In genomic region chr6:124813933-124814332, GRCm38 (mm10) we compare ENCODE assay signal across 7 mouse cellular contexts. TPM values are rescaled to one million over a fixed set of nuclear protein-coding genes. Genes with fewer than 3 reads are reported as not detected.
DNase-seq lines count a peak whose midpoint lies in the region; ATAC-seq and TF ChIP-seq lines count a peak whose summit lies in the region.

Tpi1 (minus strand) TSS chr6:124814296.

- H3K27ac ChIP-seq in embryonic facial prominence, embryonic 13.5 days = peak within 1 kb of the TSS; percentile 92
- H3K27ac ChIP-seq in heart, adult 2 months = peak within 1 kb of the TSS; percentile 92
- H3K27ac ChIP-seq in limb, embryonic 13.5 days = peak within 1 kb of the TSS; percentile 92
- peak within 1 kb of the TSS; percentile 86 for H3K27ac ChIP-seq in midbrain, embryonic 16.5 days (ENCODE audit: low read length)

- TF ChIP-seq CTCF in heart, adult 2 months (IDR thresholded peaks at IDR 0.05) = no peak

- no peaks in the 10 kb centered on the region for H3K9me3 ChIP-seq in embryonic facial prominence, embryonic 13.5 days
- no peaks in the 10 kb centered on the region for H3K9me3 ChIP-seq in limb, embryonic 13.5 days
- H3K9me3 ChIP-seq in midbrain, embryonic 16.5 days (replicated peaks; ENCODE audit: control insufficient read depth, low read length, poor library complexity, severe bottlenecking) = no peaks in the 10 kb centered on the region

- peak; percentile 91 for DNase-seq in adrenal gland, postnatal 25 days
- DNase-seq in heart, adult 2 months = peak; percentile 92 to 93
- DNase-seq in kidney, adult 8-10 months = peak; percentile 92 to 93
- peak; percentile 78 to 89 for DNase-seq in spleen, postnatal 10 days (ENCODE audit: low spot score in 2 of 2)

- intact Hi-C loops in heart, adult 2 months (cut with DNase I) = no loop called here

- no peaks in the 10 kb centered on the region for H3K79me2 ChIP-seq in heart, adult 2 months (replicated peaks; ENCODE audit: control insufficient read depth, insufficient read depth, low read length)

- H3K4me2 ChIP-seq in embryonic facial prominence, embryonic 13.5 days = peak within 1 kb of the TSS; percentile 92
- peak within 1 kb of the TSS; percentile 95 for H3K4me2 ChIP-seq in limb, embryonic 13.5 days (replicated peaks)
- H3K4me2 ChIP-seq in midbrain, embryonic 16.5 days (ENCODE audit: low read length) = peak within 1 kb of the TSS; percentile 69

- peak; percentile 88 for ATAC-seq in embryonic facial prominence, embryonic 13.5 days (ENCODE audit: insufficient number of reproducible peaks, insufficient read depth, low FRiP score, low TSS enrichment, low read depth)
- peak; percentile 91 for ATAC-seq in limb, embryonic 13.5 days (ENCODE audit: low FRiP score, low read depth)
- ATAC-seq in midbrain, embryonic 16.5 days = peak; percentile 89

- H3K9ac ChIP-seq in embryonic facial prominence, embryonic 13.5 days = peak within 1 kb of the TSS; percentile 89
- peak within 1 kb of the TSS; percentile 70 for H3K9ac ChIP-seq in heart, adult 2 months (ENCODE audit: low read depth, low read length)
- peak within 1 kb of the TSS; percentile 88 for H3K9ac ChIP-seq in limb, embryonic 13.5 days
- H3K9ac ChIP-seq in midbrain, embryonic 16.5 days (ENCODE audit: low read depth, low read length) = peak within 1 kb of the TSS; percentile 75

- no peaks in the 10 kb centered on the region for H3K27me3 ChIP-seq in embryonic facial prominence, embryonic 13.5 days
- H3K27me3 ChIP-seq in heart, adult 2 months (ENCODE audit: control insufficient read depth, insufficient read depth, low read length) = no peaks in the 10 kb centered on the region
- no peaks in the 10 kb centered on the region for H3K27me3 ChIP-seq in limb, embryonic 13.5 days
- no peaks in the 10 kb centered on the region for H3K27me3 ChIP-seq in midbrain, embryonic 16.5 days (ENCODE audit: control insufficient read depth, insufficient read depth, low read depth, low read length)

- peaks cover 43% of the 10 kb centered on the region for H3K4me1 ChIP-seq in embryonic facial prominence, embryonic 13.5 days
- H3K4me1 ChIP-seq in heart, adult 2 months (ENCODE audit: control insufficient read depth, insufficient read depth, low read length) = peaks cover 8% of the 10 kb centered on the region
- H3K4me1 ChIP-seq in limb, embryonic 13.5 days = peaks cover 43% of the 10 kb centered on the region
- H3K4me1 ChIP-seq in midbrain, embryonic 16.5 days (ENCODE audit: control insufficient read depth, insufficient read depth, low read length) = peaks cover 30% of the 10 kb centered on the region

- TF ChIP-seq EP300 in heart, adult 2 months (IDR thresholded peaks at IDR 0.05; ENCODE audit: insufficient read depth, low read depth, low read length) = peak; percentile 91

- peak within 1 kb of the TSS; percentile 73 for H3K4me3 ChIP-seq in embryonic facial prominence, embryonic 13.5 days
- H3K4me3 ChIP-seq in heart, adult 2 months = peak within 1 kb of the TSS; percentile 85
- H3K4me3 ChIP-seq in limb, embryonic 13.5 days = peak within 1 kb of the TSS; percentile 71
- H3K4me3 ChIP-seq in midbrain, embryonic 16.5 days (ENCODE audit: low read depth, low read length) = peak within 1 kb of the TSS; percentile 55

- TF ChIP-seq POLR2A in heart, adult 2 months (IDR thresholded peaks at IDR 0.05; ENCODE audit: insufficient read depth, low read depth, low read length) = peak; percentile 99

- H3K36me3 ChIP-seq in embryonic facial prominence, embryonic 13.5 days = peaks cover 64% of the 10 kb centered on the region
- no peaks in the 10 kb centered on the region; the same call in 1 of the 2 replicates for H3K36me3 ChIP-seq in heart, adult 2 months (ENCODE audit: control insufficient read depth, insufficient read depth, low read length)
- H3K36me3 ChIP-seq in limb, embryonic 13.5 days = peaks cover 65% of the 10 kb centered on the region
- H3K36me3 ChIP-seq in midbrain, embryonic 16.5 days (ENCODE audit: control insufficient read depth, insufficient read depth, low read length) = peaks cover 23% of the 10 kb centered on the region

- 0% methylated on average over 22 of the region's 22 CpGs for WGBS in embryonic facial prominence, embryonic 13.5 days
- under 1% methylated on average over 22 of the region's 22 CpGs for WGBS in heart, adult 2 months
- 0% methylated on average over 22 of the region's 22 CpGs for WGBS in limb, embryonic 13.5 days
- WGBS in midbrain, embryonic 16.5 days = 0% methylated on average over 22 of the region's 22 CpGs

RNA-seq across cellular contexts. Expression of gene Tpi1, which starts in this region (rescaled TPM):
- 382 and 387 TPM in 2 replicates for total RNA-seq in adrenal gland, postnatal 25 days (2021)
- polyA plus RNA-seq in embryonic facial prominence, embryonic 13.5 days (2015; fragmentation: Nextera tagmentation; extraction: Ambion mirVana) = 710 and 723 TPM in 2 replicates
- total RNA-seq in heart, adult 2 months (2021) = 100 to 1,000 TPM; 788 to 884 TPM
- 870 and 1,222 TPM in 2 replicates for polyA plus RNA-seq in heart, adult 2 months (2012; rRNA removed)
- polyA plus RNA-seq in limb, embryonic 13.5 days (2015; fragmentation: Nextera tagmentation; extraction: Ambion mirVana) = 782 and 803 TPM in 2 replicates
- polyA plus RNA-seq in midbrain, embryonic 16.5 days (2015; fragmentation: Nextera tagmentation; extraction: Ambion mirVana) = 415 and 461 TPM in 2 replicates

Comparison
In these comparisons a context has a peak if more than half of its experiments do, and no peak if none do; other contexts are left out.
1. Peak in every context shown above with its lines: DNase-seq, ATAC-seq, H3K4me3 ChIP-seq and H3K27ac ChIP-seq.